Mouse (Mus musculus) heart, adult 2 months (tissue): ENCODE data around the gene B3galt5.

Source experiments
- CTCF ChIP-seq: fragments of 200-600 bp; IDR thresholded peaks from 2 replicates; pipeline ENCODE4 v1.8.1; 2022; ENCODE audit warnings: antibody characterized with exemption, mild to moderate bottlenecking, moderate library complexity
- EP300 ChIP-seq: fragments of 200-500 bp; IDR thresholded peaks from 2 replicates; pipeline ENCODE4 v1.6.1; 2011; ENCODE audit warnings: low read depth, low read length, control low read depth; ENCODE audit not compliant: insufficient read depth
- POLR2A ChIP-seq: fragments of 200-500 bp; IDR thresholded peaks from 2 replicates; pipeline ENCODE4 v1.6.1; 2011; ENCODE audit warnings: mild to moderate bottlenecking, low read depth, low read length, control low read depth; ENCODE audit not compliant: insufficient read depth

DNA sequence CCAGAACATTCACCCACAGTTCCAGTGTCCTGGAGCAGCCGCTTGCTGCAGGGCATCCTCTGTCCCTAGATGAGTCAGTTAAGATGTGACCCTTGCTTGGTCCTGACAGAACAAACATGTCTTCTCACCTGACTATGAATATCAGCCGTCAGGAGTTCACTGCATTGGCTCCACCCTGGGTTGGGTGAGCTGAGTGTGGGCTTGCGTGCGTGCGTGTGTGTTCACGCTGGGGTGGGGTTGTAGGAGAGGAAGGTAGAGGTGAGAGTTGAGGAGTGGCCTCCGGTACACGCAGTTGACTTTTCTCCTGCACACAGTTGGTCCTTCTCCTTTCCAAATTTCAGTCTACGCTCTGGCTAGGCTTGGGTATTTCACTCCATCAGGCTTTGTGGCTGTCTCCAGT is 47.0 kb downstream of the B3galt5 start:
- TF ChIP-seq POLR2A = no peak
- no peak for TF ChIP-seq CTCF
- TF ChIP-seq EP300 = no peak
